Mouse (Mus musculus) MEL (cell line): ENCODE measurements around the gene Zdhhc21. TPM values are rescaled to one million over a fixed set of nuclear protein-coding genes. Genes with fewer than 3 reads are reported as not detected.

Source experiments
- DNase-seq: peaks from one replicate; pipeline ENCODE4 v3.0.0; 2011; ENCODE audit warnings: low read depth, low spot score
- H3K27ac ChIP-seq: 2 replicates; pipeline ENCODE4 v1.5.1; 2012; ENCODE audit warnings: low read depth, mild to moderate bottlenecking, control low read depth, low read length, moderate library complexity; ENCODE audit not compliant: control insufficient read depth
- H3K27me3 ChIP-seq, 2 experiments: fragments of 150-350 bp in 1 of 2; sonication (generic) in 1 of 2; 2 replicates each; pipeline ENCODE4 v1.6.1; 2012; ENCODE audit warnings: low read length in 2 of 2, mild to moderate bottlenecking in 2 of 2, improper control_type of control experiment in 1 of 2, moderate library complexity in 1 of 2; ENCODE audit not compliant: insufficient read depth in 2 of 2, control insufficient read depth in 1 of 2
- H3K36me3 ChIP-seq, 2 experiments: 2 replicates each; pipeline ENCODE4 v1.6.1; 2012 to 2014; ENCODE audit warnings: low read length in 2 of 2, improper control_type of control experiment in 1 of 2, inconsistent platforms in 1 of 2, mild to moderate bottlenecking in 1 of 2; ENCODE audit not compliant: insufficient read depth in 2 of 2, control insufficient read depth in 1 of 2
- H3K4me1 ChIP-seq, 2 experiments: fragments of 150-350 bp in 1 of 2; sonication (generic) in 1 of 2; 2 replicates each; pipeline ENCODE4 v1.6.1; 2012; ENCODE audit warnings: low read length in 2 of 2, improper control_type of control experiment in 1 of 2, mild to moderate bottlenecking in 1 of 2; ENCODE audit not compliant: insufficient read depth in 2 of 2, control insufficient read depth in 1 of 2
- H3K4me3 ChIP-seq, 2 experiments: fragments of 150-350 bp in 1 of 2; sonication (generic) in 1 of 2; 2 replicates each; pipeline ENCODE4 v1.5.1; 2012; ENCODE audit warnings: low read depth in 2 of 2, low read length in 2 of 2, mild to moderate bottlenecking in 2 of 2, moderate library complexity in 2 of 2, control low read depth in 1 of 2, improper control_type of control experiment in 1 of 2; ENCODE audit not compliant: control insufficient read depth in 1 of 2, insufficient read depth in 1 of 2
- H3K79me2 ChIP-seq: 2 replicates; pipeline ENCODE4 v1.6.1; 2012; ENCODE audit warnings: mild to moderate bottlenecking, low read length, moderate library complexity; ENCODE audit not compliant: control insufficient read depth, poor library complexity, insufficient read depth
- H3K9ac ChIP-seq: 2 replicates; pipeline ENCODE4 v1.6.1; 2012; ENCODE audit warnings: low read depth, mild to moderate bottlenecking, control low read depth, low read length, moderate library complexity; ENCODE audit not compliant: control insufficient read depth, poor library complexity, severe bottlenecking
- H3K9me3 ChIP-seq: fragments of 150-350 bp; sonication (generic); replicated peaks from 2 replicates; pipeline ENCODE4 v1.6.1; 2012; ENCODE audit warnings: mild to moderate bottlenecking, low read length, improper control_type of control experiment, moderate library complexity; ENCODE audit not compliant: insufficient read depth
- CHD1 ChIP-seq: IDR thresholded peaks from 2 replicates; pipeline ENCODE4 v1.6.1; 2012; ENCODE audit warnings: low read depth, mild to moderate bottlenecking, inconsistent platforms, low read length, improper control_type of control experiment
- CTCF ChIP-seq, 3 experiments: IDR thresholded peaks in 2 of 3; conservative IDR thresholded peaks in 1 of 3; 2 replicates each; pipeline ENCODE4 v1.5.1; 2011 to 2012; ENCODE audit warnings: low read length in 3 of 3, low read depth in 2 of 3, mild to moderate bottlenecking in 2 of 3, improper control_type of control experiment in 1 of 3, inconsistent platforms in 1 of 3, mixed read lengths in 1 of 3, moderate library complexity in 1 of 3; ENCODE audit not compliant: control insufficient read depth in 1 of 3, insufficient read depth in 1 of 3, poor library complexity in 1 of 3, severe bottlenecking in 1 of 3
- ETS1 ChIP-seq: IDR thresholded peaks from 2 replicates; pipeline ENCODE4 v1.6.1; 2012; ENCODE audit warnings: low read depth, mild to moderate bottlenecking, inconsistent platforms, low read length, improper control_type of control experiment, moderate library complexity
- GABPA ChIP-seq: IDR thresholded peaks from 2 replicates; pipeline ENCODE4 v1.6.1; 2012; ENCODE audit warnings: low read depth, mild to moderate bottlenecking, inconsistent platforms, low read length, improper control_type of control experiment, moderate library complexity
- GATA1 ChIP-seq: IDR thresholded peaks from 2 replicates; pipeline ENCODE4 v1.6.1; 2011; ENCODE audit warnings: low read depth, low read length, improper control_type of control experiment
- HCFC1 ChIP-seq: IDR thresholded peaks from 2 replicates; pipeline ENCODE4 v1.6.1; 2012; ENCODE audit warnings: low read depth, mild to moderate bottlenecking, inconsistent platforms, low read length, improper control_type of control experiment, moderate library complexity
- KAT2A ChIP-seq: conservative IDR thresholded peaks from 2 replicates; pipeline ENCODE4 v1.6.1; 2012; ENCODE audit warnings: low read depth, low read length, improper control_type of control experiment, inconsistent platforms
- MAZ ChIP-seq: IDR thresholded peaks from 2 replicates; pipeline ENCODE4 v1.6.1; 2012; ENCODE audit warnings: low read depth, mild to moderate bottlenecking, inconsistent platforms, low read length, improper control_type of control experiment
- MEF2A ChIP-seq: IDR thresholded peaks from 2 replicates; pipeline ENCODE4 v1.6.1; 2014; ENCODE audit warnings: low read depth, mild to moderate bottlenecking, inconsistent platforms, low read length, improper control_type of control experiment; ENCODE audit not compliant: poor library complexity, insufficient replicate concordance, severe bottlenecking; ENCODE audit errors: extremely low read depth
- NELFE ChIP-seq: IDR thresholded peaks from 2 replicates; pipeline ENCODE4 v1.6.1; 2011; ENCODE audit warnings: low read depth, low read length, improper control_type of control experiment
- NRF1 ChIP-seq: IDR thresholded peaks from 2 replicates; pipeline ENCODE4 v1.6.1; 2014; ENCODE audit warnings: low read depth, mild to moderate bottlenecking, inconsistent platforms, low read length, improper control_type of control experiment, moderate library complexity; ENCODE audit not compliant: poor library complexity, insufficient read depth, severe bottlenecking
- POLR2AphosphoS2 ChIP-seq: IDR thresholded peaks from 2 replicates; pipeline ENCODE4 v1.6.1; 2011; ENCODE audit warnings: low read length, improper control_type of control experiment
- POLR2AphosphoS5 ChIP-seq: IDR thresholded peaks from 2 replicates; pipeline ENCODE4 v1.6.1; 2012; ENCODE audit warnings: low read depth, borderline replicate concordance, mild to moderate bottlenecking, inconsistent platforms, low read length, moderate library complexity, mixed read lengths
- RAD21 ChIP-seq: IDR thresholded peaks from 2 replicates; pipeline ENCODE4 v1.6.1; 2011; ENCODE audit warnings: mild to moderate bottlenecking, low read depth, low read length, improper control_type of control experiment
- SIN3A ChIP-seq: IDR thresholded peaks from 2 replicates; pipeline ENCODE4 v1.6.1; 2012; ENCODE audit warnings: low read length, improper control_type of control experiment, inconsistent platforms
- SMC3 ChIP-seq: IDR thresholded peaks from 2 replicates; pipeline ENCODE4 v1.6.1; 2011; ENCODE audit warnings: low read depth, low read length, improper control_type of control experiment
- TBP ChIP-seq: IDR thresholded peaks from 2 replicates; pipeline ENCODE4 v1.8.0; 2011; ENCODE audit warnings: low read depth, low read length, improper control_type of control experiment
- UBTF ChIP-seq: IDR thresholded peaks from 2 replicates; pipeline ENCODE4 v1.6.1; 2012; ENCODE audit warnings: low read depth, mild to moderate bottlenecking, inconsistent platforms, low read length, improper control_type of control experiment, moderate library complexity, borderline replicate concordance; ENCODE audit not compliant: insufficient read depth
- USF1 ChIP-seq: IDR thresholded peaks from 2 replicates; pipeline ENCODE4 v1.6.1; 2014; ENCODE audit warnings: low read depth, mild to moderate bottlenecking, inconsistent platforms, low read length, improper control_type of control experiment, moderate library complexity
- ZC3H11A ChIP-seq: IDR thresholded peaks from 2 replicates; pipeline ENCODE4 v1.6.1; 2012; ENCODE audit warnings: low read depth, mild to moderate bottlenecking, inconsistent platforms, low read length, improper control_type of control experiment
- ZKSCAN1 ChIP-seq: IDR thresholded peaks from 2 replicates; pipeline ENCODE4 v1.6.1; 2012; ENCODE audit warnings: low read depth, mild to moderate bottlenecking, inconsistent platforms, low read length, improper control_type of control experiment, moderate library complexity
- ZMIZ1 ChIP-seq: IDR thresholded peaks from 2 replicates; pipeline ENCODE4 v1.6.1; 2012; ENCODE audit warnings: low read depth, mild to moderate bottlenecking, inconsistent platforms, low read length, improper control_type of control experiment, moderate library complexity
- polyA plus RNA-seq, 2 experiments: library from polyadenylated mRNA; stranded (reverse) in 1 of 2; unstranded in 1 of 2; fragments of >175 nt in 1 of 2; fragments of >200 nt in 1 of 2; gene quantifications; 2 replicates each; pipeline versions ENCODE4 v1.2.1 to v1.2.4; 2012; ENCODE audit warnings: low replicate concordance in 2 of 2, low read depth in 1 of 2; ENCODE audit not compliant: insufficient read length in 2 of 2, insufficient read depth in 1 of 2, missing spikeins in 1 of 2
- total RNA-seq: library from RNA; depleted of rRNA; stranded (reverse); fragments of 300-350 nt; gene quantifications from 2 replicates; pipeline ENCODE4 v1.2.3, GENCODE M21; 2012

The Zdhhc21 gene
- total and polyA plus RNA-seq, 3 experiments, result 6.5 to 7.8 TPM; not detected in 1

GRCm38 (mm10) chr4:82804019-82804418, 55.7 kb downstream of the Zdhhc21 start:
- peak; percentile 38 for DNase-seq
- Histone ChIP-seq H3K36me3 (no peaks in the 10 kb centered on the region), H3K4me3 (no peak overlapping the region), H3K79me2 (no peaks in the 10 kb centered on the region), H3K27me3 (no peaks in the 10 kb centered on the region), H3K4me1 (no peaks in the 10 kb centered on the region), H3K9ac (no peak overlapping the region), H3K9me3 (no peaks in the 10 kb centered on the region), H3K27ac (no peak overlapping the region)
- peak; percentile 52 for TF ChIP-seq ZC3H11A
- TF ChIP-seq SMC3, result peak; percentile 70
- no peak for TF ChIP-seq USF1
- peak in 2 of 3 experiments; percentile 32 to 62; a peak in 4 of 6 replicates for TF ChIP-seq CTCF (IDR thresholded peaks at IDR 0.05 in 2 of 3, conservative IDR thresholded peaks at IDR 0.05 in 1 of 3; ENCODE audit: control insufficient read depth in 1 of 3, insufficient read depth in 1 of 3, low read depth in 2 of 3, low read length in 3 of 3, poor library complexity in 1 of 3, severe bottlenecking in 1 of 3)
- peak; percentile 74 for TF ChIP-seq RAD21

DNA sequence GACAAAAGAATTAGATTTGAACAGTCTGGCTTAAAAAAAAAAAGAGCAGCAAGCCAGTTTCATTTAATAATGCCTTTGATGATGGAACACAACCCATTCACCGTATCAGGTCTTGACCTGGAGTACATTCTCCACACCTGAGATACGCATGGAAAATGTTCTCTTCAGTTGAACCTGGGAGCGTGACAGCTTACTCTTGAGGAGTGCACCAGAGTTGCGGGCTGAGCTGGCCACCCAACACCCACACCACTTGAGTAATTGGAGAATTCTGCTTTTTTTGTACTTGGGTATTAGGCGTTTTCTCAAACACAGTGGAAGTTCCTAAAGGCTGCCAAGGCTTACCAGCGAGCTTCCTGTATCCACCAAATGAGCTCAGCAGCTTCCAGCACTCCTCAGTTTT, 66.2 kb downstream of the Zdhhc21 start:
- no peaks in the 10 kb centered on the region for H3K79me2 ChIP-seq
- H3K27me3 ChIP-seq, result no peaks in the 10 kb centered on the region
- H3K4me1 ChIP-seq, result peaks cover 0 to 7% of the 10 kb centered on the region in 2 experiments; a peak in 2 of 4 replicates
- H3K4me3 ChIP-seq, result no peak overlapping the region
- peaks cover 0 to 10% of the 10 kb centered on the region in 2 experiments; a peak in 1 of 4 replicates for H3K36me3 ChIP-seq
- H3K27ac ChIP-seq, result no peak overlapping the region
- no peak for TF ChIP-seq POLR2AphosphoS5
- no peak for TF ChIP-seq MAZ
- no peak for TF ChIP-seq RAD21
- no peak for TF ChIP-seq MEF2A
- no peak for TF ChIP-seq NRF1
- no peak for TF ChIP-seq HCFC1
- no peak for TF ChIP-seq SIN3A
- TF ChIP-seq ETS1, result no peak
- TF ChIP-seq ZKSCAN1, result no peak
- no peak for TF ChIP-seq GATA1
- TF ChIP-seq TBP, result no peak
- no peak for TF ChIP-seq CHD1
- TF ChIP-seq POLR2AphosphoS2, result no peak
- no peak for TF ChIP-seq GABPA
- TF ChIP-seq NELFE, result no peak
- TF ChIP-seq CTCF (IDR thresholded peaks at IDR 0.05 in 2 of 3, conservative IDR thresholded peaks at IDR 0.05 in 1 of 3; ENCODE audit: control insufficient read depth in 1 of 3, insufficient read depth in 1 of 3, low read depth in 2 of 3, low read length in 3 of 3, poor library complexity in 1 of 3, severe bottlenecking in 1 of 3), result no peak
- no peak for TF ChIP-seq UBTF
- no peak for TF ChIP-seq ZMIZ1
- no peak for TF ChIP-seq KAT2A
- no peaks in the 10 kb centered on the region for H3K9me3 ChIP-seq
- no peak for DNase-seq
- no peak overlapping the region for H3K9ac ChIP-seq
